Comparison of ENCODE assay signal across 16 mouse cellular contexts in the genomic region with DNA sequence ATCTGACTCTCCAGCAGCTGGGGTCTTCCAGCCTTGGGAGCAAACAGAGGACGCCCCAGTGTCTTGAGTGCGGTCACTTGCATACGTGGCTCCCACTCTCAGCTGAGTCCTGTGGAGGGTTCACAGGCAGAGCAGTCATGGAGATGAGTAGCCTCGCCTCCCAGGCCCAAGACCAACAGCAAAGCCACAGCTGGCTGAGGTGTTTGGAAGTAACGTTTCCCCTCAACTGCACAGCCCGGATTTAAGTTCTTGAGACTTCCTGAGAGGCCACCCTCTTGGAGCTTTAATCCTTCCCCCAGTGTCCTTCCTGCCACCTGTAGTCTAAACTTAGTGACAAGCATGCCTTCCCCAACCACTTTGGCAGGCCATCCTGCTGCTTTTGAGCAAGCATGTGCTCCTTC. TPM values are rescaled to one million over a fixed set of nuclear protein-coding genes. Genes with fewer than 3 reads are reported as not detected.
DNase-seq lines count a peak whose midpoint lies in the region; ATAC-seq and TF ChIP-seq lines count a peak whose summit lies in the region.
"Had no signal": no experiment of that assay in that cellular context is flagged by ENCODE, and none has a peak within 500 bp of the region (broad histone marks: within the 10 kb centered on the region; RNA-seq: fewer than 3 reads in every experiment).

No protein-coding gene starts in this region.

- intact Hi-C loops in gastrocnemius, postnatal 14 days (cut with DNase I; ENCODE audit: low total_unique reads): no loop called here
- intact Hi-C loops in heart, postnatal 10 days (cut with DNase I): no loop called here

- no peak; the same call in 1 of the 2 replicates for ATAC-seq in lung, embryonic 14.5 days (ENCODE audit: insufficient read depth)

- TF ChIP-seq CTCF in lung, embryonic 14.5 days (IDR thresholded peaks at IDR 0.05; ENCODE audit: low read depth): no peak

- 57% methylated on average over 6 of the region's 6 CpGs for WGBS in lung, embryonic 14.5 days

- H3K36me3 ChIP-seq in lung, embryonic 14.5 days (ENCODE audit: insufficient read depth): no peaks in the 10 kb centered on the region
- H3K36me3 ChIP-seq: forebrain, embryonic 10.5 days; hindbrain, embryonic 10.5 days had no signal

- no peaks in the 10 kb centered on the region for H3K27me3 ChIP-seq in lung, embryonic 14.5 days (ENCODE audit: insufficient read depth, low read length)

- DNase-seq in gastrocnemius, postnatal 14 days: peak; percentile 16
- DNase-seq in gastrocnemius, postnatal 4 days (ENCODE audit: low spot score in 2 of 2): no peak
- DNase-seq in lung, embryonic 14.5 days: peak; percentile 29
- no peak for DNase-seq in lung, postnatal 4 days
- DNase-seq in heart, postnatal 10 days: peak; percentile 22 to 31
- DNase-seq in thymus, postnatal 25 days: peak; percentile 52
- DNase-seq in right cerebral cortex, adult 18-20 months: no peak
- DNase-seq in cerebellum, postnatal 25 days: no peak
- DNase-seq: adrenal gland, postnatal 14 days; cerebellum, postnatal 10 days; kidney, postnatal 4 days; lung, adult 2 months had no signal

- H3K9ac ChIP-seq in lung, embryonic 14.5 days: no peak overlapping the region

- 0 out of 2 replicates have a peak, but pooled peaks cover 7% of the 10 kb centered on the region for H3K4me1 ChIP-seq in lung, embryonic 14.5 days (ENCODE audit: insufficient read depth)

- no peak overlapping the region for H3K4me2 ChIP-seq in lung, embryonic 14.5 days

- peak overlapping the region; percentile 26; the same call in 1 of the 2 replicates for H3K27ac ChIP-seq in lung, embryonic 14.5 days (ENCODE audit: low read depth)
- H3K27ac ChIP-seq: forebrain, embryonic 10.5 days; left cerebral cortex, adult 2 months had no signal

- no peak overlapping the region for H3K4me3 ChIP-seq in lung, embryonic 14.5 days (ENCODE audit: low read depth, low read length)
- H3K4me3 ChIP-seq: forebrain, embryonic 10.5 days; hindbrain, embryonic 10.5 days; left cerebral cortex, adult 2 months had no signal

- H3K9me3 ChIP-seq in lung, embryonic 14.5 days (ENCODE audit: low read depth, low read length): no peaks in the 10 kb centered on the region

RNA-seq across cellular contexts. Expression of a gene that starts 24.6 kb away (rescaled TPM):
- total RNA-seq in gastrocnemius, postnatal 14 days (2021): 10 to 100 TPM; 70.3 to 78.1 TPM
- 100 to 1,000 TPM in 1 of 2 experiments, 10 to 100 TPM in 1; 84.9 to 105 TPM for total RNA-seq in gastrocnemius, postnatal 4 days (2021)
- polyA plus RNA-seq in lung, embryonic 14.5 days (2014; fragmentation: Nextera tagmentation; extraction: Ambion mirVana): 16.1 and 28.3 TPM in 2 replicates
- total RNA-seq in heart, postnatal 10 days (2021): 10 to 100 TPM; 46.7 to 47.4 TPM

RNA-seq across cellular contexts. Expression of a gene that starts 56.9 kb away (rescaled TPM):
- 1 to 10 TPM; 1.6 TPM for total RNA-seq in gastrocnemius, postnatal 14 days (2021)
- 1 to 10 TPM; 2.4 to 2.9 TPM for total RNA-seq in gastrocnemius, postnatal 4 days (2021)
- polyA plus RNA-seq in lung, embryonic 14.5 days (2014; fragmentation: Nextera tagmentation; extraction: Ambion mirVana): 1.3 and 1.8 TPM in 2 replicates
- 1 to 10 TPM; 1.3 to 1.5 TPM for total RNA-seq in heart, postnatal 10 days (2021)
- total RNA-seq: MEL had no signal

Comparison
In these comparisons a context has a peak if more than half of its experiments do, and no peak if none do; other contexts are left out.
1. DNase-seq: peak in gastrocnemius, postnatal 14 days (single experiment), lung, embryonic 14.5 days (single experiment), heart, postnatal 10 days (2 of 2) and thymus, postnatal 25 days (single experiment); none in gastrocnemius, postnatal 4 days (0 of 2), lung, postnatal 4 days (0 of 2), right cerebral cortex, adult 18-20 months (single experiment) and cerebellum, postnatal 25 days (0 of 2).